Mouse (Mus musculus): ENCODE measurements at regions not wholly inside any gene's neighbourhood (a gene's known extent, or its start where the extent isn't known, plus 50 kb on each side); places are given as distances from the start of the nearest gene placed in this dataset.

- peak; percentile 80 for DNase-seq (ENCODE audit: low spot score)
- H3K36me3 ChIP-seq (ENCODE audit: control insufficient read depth, insufficient read depth, low read length) = no peaks in the 10 kb centered on the region
- H3K9ac ChIP-seq (ENCODE audit: low read depth, low read length, severe bottlenecking) = no peak overlapping the region
- no peak for TF ChIP-seq POLR2A (IDR thresholded peaks at IDR 0.05; ENCODE audit: borderline replicate concordance, extremely low read depth, insufficient read depth, insufficient read length)
- H3K4me2 ChIP-seq (replicated peaks; ENCODE audit: low read depth, low read length, severe bottlenecking) = no peak overlapping the region
- H3K27ac ChIP-seq (replicated peaks; ENCODE audit: low read depth, low read length) = no peak overlapping the region
- H3K9me3 ChIP-seq (ENCODE audit: control insufficient read depth, low read length) = no peaks in the 10 kb centered on the region
- WGBS = 35% methylated on average over 13 of the region's 13 CpGs
- H3K4me3 ChIP-seq (replicated peaks; ENCODE audit: low read length) = no peak overlapping the region
- no peaks in the 10 kb centered on the region for H3K27me3 ChIP-seq (ENCODE audit: control insufficient read depth, insufficient read depth, low read length)
- no peak for ATAC-seq (ENCODE audit: low FRiP score, low read depth)
- no peaks in the 10 kb centered on the region for H3K4me1 ChIP-seq (ENCODE audit: control insufficient read depth, insufficient read depth, low read length)
Measured at GRCm38 (mm10) chr3:154467581-154468374, 128.7 kb upstream of the Cryz start.

- Histone ChIP-seq H3K9ac (ENCODE audit: low read depth, low read length, severe bottlenecking) (no peak overlapping the region), H3K27me3 (ENCODE audit: control insufficient read depth, insufficient read depth, low read length) (no peaks in the 10 kb centered on the region), H3K27ac (replicated peaks; ENCODE audit: low read depth, low read length) (no peak overlapping the region), H3K4me3 (replicated peaks; ENCODE audit: low read length) (no peak overlapping the region), H3K4me1 (ENCODE audit: control insufficient read depth, insufficient read depth, low read length) (no peaks in the 10 kb centered on the region), H3K9me3 (ENCODE audit: control insufficient read depth, low read length) (no peaks in the 10 kb centered on the region), H3K4me2 (replicated peaks; ENCODE audit: low read depth, low read length, severe bottlenecking) (no peak overlapping the region), H3K36me3 (ENCODE audit: control insufficient read depth, insufficient read depth, low read length) (no peaks in the 10 kb centered on the region)
- no peak for DNase-seq (ENCODE audit: low spot score)
- ATAC-seq (ENCODE audit: low FRiP score, low read depth) = no peak
- WGBS = 78% methylated on average over 9 of the region's 9 CpGs
- no peak for TF ChIP-seq POLR2A (IDR thresholded peaks at IDR 0.05; ENCODE audit: borderline replicate concordance, extremely low read depth, insufficient read depth, insufficient read length)
Measured at GRCm38 (mm10) chr3:154458208-154458607, 127.7 kb upstream of the Lhx8 start.

- Histone ChIP-seq H3K4me2 (replicated peaks; ENCODE audit: low read depth, low read length, severe bottlenecking) (no peak overlapping the region), H3K9me3 (ENCODE audit: control insufficient read depth, low read length) (no peaks in the 10 kb centered on the region), H3K9ac (ENCODE audit: low read depth, low read length, severe bottlenecking) (no peak overlapping the region), H3K27ac (replicated peaks; ENCODE audit: low read depth, low read length) (no peak overlapping the region), H3K4me3 (replicated peaks; ENCODE audit: low read length) (no peak overlapping the region), H3K27me3 (ENCODE audit: control insufficient read depth, insufficient read depth, low read length) (no peaks in the 10 kb centered on the region), H3K4me1 (ENCODE audit: control insufficient read depth, insufficient read depth, low read length) (no peaks in the 10 kb centered on the region), H3K36me3 (ENCODE audit: control insufficient read depth, insufficient read depth, low read length) (no peaks in the 10 kb centered on the region)
- ATAC-seq (ENCODE audit: low FRiP score, low read depth) = no peak
- no peak for TF ChIP-seq POLR2A (IDR thresholded peaks at IDR 0.05; ENCODE audit: borderline replicate concordance, extremely low read depth, insufficient read depth, insufficient read length)
- no peak for DNase-seq (ENCODE audit: low spot score)
Measured at GRCm38 (mm10) chr3:154453025-154453424, 122.6 kb upstream of the Lhx8 start.

GRCm38 (mm10) chr3:154452585-154452984 is 122.1 kb upstream of the Lhx8 start:
- H3K4me2 ChIP-seq (replicated peaks; ENCODE audit: low read depth, low read length, severe bottlenecking) = no peak overlapping the region
- H3K9ac ChIP-seq (ENCODE audit: low read depth, low read length, severe bottlenecking) = no peak overlapping the region
- no peak for TF ChIP-seq POLR2A (IDR thresholded peaks at IDR 0.05; ENCODE audit: borderline replicate concordance, extremely low read depth, insufficient read depth, insufficient read length)
- no peaks in the 10 kb centered on the region for H3K4me1 ChIP-seq (ENCODE audit: control insufficient read depth, insufficient read depth, low read length)
- no peaks in the 10 kb centered on the region for H3K27me3 ChIP-seq (ENCODE audit: control insufficient read depth, insufficient read depth, low read length)
- WGBS = 68% methylated on average over 6 of the region's 6 CpGs
- DNase-seq (ENCODE audit: low spot score) (no peak), ATAC-seq (ENCODE audit: low FRiP score, low read depth) (no peak)
- no peak overlapping the region for H3K27ac ChIP-seq (replicated peaks; ENCODE audit: low read depth, low read length)
- no peaks in the 10 kb centered on the region for H3K9me3 ChIP-seq (ENCODE audit: control insufficient read depth, low read length)
- H3K4me3 ChIP-seq (replicated peaks; ENCODE audit: low read length) = no peak overlapping the region
- no peaks in the 10 kb centered on the region for H3K36me3 ChIP-seq (ENCODE audit: control insufficient read depth, insufficient read depth, low read length)

GRCm38 (mm10) chr3:154451169-154451568 is 120.7 kb upstream of the Lhx8 start:
- Histone ChIP-seq H3K27me3 (ENCODE audit: control insufficient read depth, insufficient read depth, low read length) (no peaks in the 10 kb centered on the region), H3K4me1 (ENCODE audit: control insufficient read depth, insufficient read depth, low read length) (no peaks in the 10 kb centered on the region), H3K36me3 (ENCODE audit: control insufficient read depth, insufficient read depth, low read length) (no peaks in the 10 kb centered on the region), H3K9ac (ENCODE audit: low read depth, low read length, severe bottlenecking) (no peak overlapping the region), H3K4me3 (replicated peaks; ENCODE audit: low read length) (no peak overlapping the region), H3K4me2 (replicated peaks; ENCODE audit: low read depth, low read length, severe bottlenecking) (no peak overlapping the region), H3K27ac (replicated peaks; ENCODE audit: low read depth, low read length) (no peak overlapping the region), H3K9me3 (ENCODE audit: control insufficient read depth, low read length) (no peaks in the 10 kb centered on the region)
- no peak for DNase-seq (ENCODE audit: low spot score)
- TF ChIP-seq POLR2A (IDR thresholded peaks at IDR 0.05; ENCODE audit: borderline replicate concordance, extremely low read depth, insufficient read depth, insufficient read length) = no peak
- 68% methylated on average over 7 of the region's 7 CpGs for WGBS
- no peak for ATAC-seq (ENCODE audit: low FRiP score, low read depth)

Measured in limb, embryonic 14.5 days (tissue).